Comparison of ENCODE assay signal across 8 mouse cellular contexts in the genomic region with DNA sequence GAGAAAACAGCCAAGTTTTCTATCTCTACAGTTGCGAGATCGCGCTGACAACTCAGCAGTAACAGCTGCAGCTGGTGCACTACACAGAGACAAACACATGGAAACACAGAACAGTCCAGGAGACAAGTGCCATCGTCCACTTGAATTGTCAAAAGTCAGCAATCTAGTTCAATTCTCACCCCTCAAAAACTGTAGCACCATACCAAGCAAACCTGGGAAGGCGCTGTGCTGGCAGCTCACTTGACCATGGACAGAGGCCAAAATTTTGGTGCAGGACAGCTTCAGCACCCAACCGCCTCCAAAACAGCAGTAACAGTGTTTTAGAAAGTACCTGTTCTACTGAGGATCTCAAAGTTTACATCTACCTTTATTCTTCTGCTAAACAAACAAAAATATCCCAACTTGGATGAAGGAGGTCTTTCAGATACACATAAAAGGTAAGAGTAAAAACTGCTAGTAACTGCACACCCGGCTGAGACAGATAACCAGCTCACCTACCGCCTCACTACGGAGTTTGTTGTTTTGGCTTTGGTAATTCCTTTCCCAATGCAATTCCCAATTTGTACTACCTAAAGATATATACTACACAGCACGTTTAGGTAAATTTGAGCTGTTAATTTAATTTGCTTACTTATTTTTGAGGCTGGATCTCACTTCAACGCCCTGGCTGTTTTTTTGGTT. TPM values are rescaled to one million over a fixed set of nuclear protein-coding genes. Genes with fewer than 3 reads are reported as not detected.
DNase-seq lines count a peak whose midpoint lies in the region; ATAC-seq and TF ChIP-seq lines count a peak whose summit lies in the region.

No protein-coding gene starts in this region.

- H3K27ac ChIP-seq in limb, embryonic 14.5 days (replicated peaks; ENCODE audit: low read depth, low read length) = no peak overlapping the region
- H3K27ac ChIP-seq in midbrain, embryonic 14.5 days (replicated peaks; ENCODE audit: low read depth, low read length) = no peak overlapping the region

- no peaks in the 10 kb centered on the region for H3K9me3 ChIP-seq in limb, embryonic 14.5 days (ENCODE audit: control insufficient read depth, low read length)
- H3K9me3 ChIP-seq in midbrain, embryonic 14.5 days (ENCODE audit: control insufficient read depth, low read length) = no peaks in the 10 kb centered on the region

- H3K27me3 ChIP-seq in limb, embryonic 14.5 days (ENCODE audit: control insufficient read depth, insufficient read depth, low read length) = no peaks in the 10 kb centered on the region
- no peaks in the 10 kb centered on the region for H3K27me3 ChIP-seq in midbrain, embryonic 14.5 days (ENCODE audit: control insufficient read depth, insufficient read depth, low read length)

- H3K4me1 ChIP-seq in limb, embryonic 14.5 days (ENCODE audit: control insufficient read depth, insufficient read depth, low read length) = peaks cover 15% of the 10 kb centered on the region
- H3K4me1 ChIP-seq in midbrain, embryonic 14.5 days (ENCODE audit: control insufficient read depth, insufficient read depth, low read length) = peaks cover 18% of the 10 kb centered on the region

- no peak for TF ChIP-seq POLR2A in limb, embryonic 14.5 days (IDR thresholded peaks at IDR 0.05; ENCODE audit: borderline replicate concordance, extremely low read depth, insufficient read depth, insufficient read length)

- peak overlapping the region; percentile 13; the same call in 1 of the 2 replicates for H3K4me2 ChIP-seq in limb, embryonic 14.5 days (replicated peaks; ENCODE audit: low read depth, low read length, severe bottlenecking)
- H3K4me2 ChIP-seq in midbrain, embryonic 14.5 days (ENCODE audit: low read length) = peak overlapping the region; percentile 57

- H3K36me3 ChIP-seq in limb, embryonic 14.5 days (ENCODE audit: control insufficient read depth, insufficient read depth, low read length) = peaks cover 8% of the 10 kb centered on the region; the same call in 1 of the 2 replicates
- peaks cover 10% of the 10 kb centered on the region for H3K36me3 ChIP-seq in midbrain, embryonic 14.5 days (ENCODE audit: control insufficient read depth, insufficient read depth, low read length)

- no peak overlapping the region for H3K9ac ChIP-seq in limb, embryonic 14.5 days (ENCODE audit: low read depth, low read length, severe bottlenecking)
- H3K9ac ChIP-seq in midbrain, embryonic 14.5 days (replicated peaks; ENCODE audit: low read length) = 0 out of 2 replicates have a peak overlapping the region, but pooled peaks have one; percentile 14

- intact Hi-C loops in heart, postnatal 25 days (cut with DNase I) = loop anchor here (2.0 kb wide), 1 partner anchor 63 kb away; no protein-coding TSS in a partner anchor

- no peak overlapping the region for H3K4me3 ChIP-seq in limb, embryonic 14.5 days (replicated peaks; ENCODE audit: low read length)
- H3K4me3 ChIP-seq in midbrain, embryonic 14.5 days (replicated peaks; ENCODE audit: low read depth, low read length) = no peak overlapping the region

- peak; percentile 52 for ATAC-seq in erythroid progenitor cell, adult 5-6 weeks (replicated peaks; ENCODE audit: low FRiP score, poor library complexity, severe bottlenecking)
- no peak for ATAC-seq in limb, embryonic 14.5 days (ENCODE audit: low FRiP score, low read depth)
- ATAC-seq in midbrain, embryonic 14.5 days (ENCODE audit: low FRiP score, low TSS enrichment) = no peak

- DNase-seq in urinary bladder, postnatal 14 days (ENCODE audit: low spot score) = peak; percentile 40
- DNase-seq in urinary bladder, adult 18-20 months (ENCODE audit: low spot score in 2 of 2) = no peak
- DNase-seq in heart, postnatal 25 days (ENCODE audit: low spot score) = peak; percentile 27
- no peak for DNase-seq in limb, embryonic 14.5 days (ENCODE audit: low spot score)
- DNase-seq in midbrain, embryonic 14.5 days = no peak
- no peak for DNase-seq in yolk sac, embryonic 10.5 days (ENCODE audit: low spot score)
- DNase-seq in layer of hippocampus, postnatal 14 days (ENCODE audit: low spot score in 2 of 2) = no peak

- WGBS in limb, embryonic 14.5 days = 77% methylated on average over 11 of the region's 11 CpGs
- 89% methylated on average over 11 of the region's 11 CpGs for WGBS in midbrain, embryonic 14.5 days

RNA-seq across cellular contexts. Expression of a gene that starts 11.6 kb away (rescaled TPM):
- total RNA-seq in erythroid progenitor cell, adult 5-6 weeks (2015; ENCODE audit: low replicate concordance) = 249 and 306 TPM in 2 replicates
- total RNA-seq in erythroid progenitor cell, adult 5-6 weeks (2017; ENCODE audit: low replicate concordance) = 276 and 286 TPM in 2 replicates
- 100 to 1,000 TPM; 183 to 239 TPM for total RNA-seq in heart, postnatal 25 days (2021)
- 32.5 and 34.6 TPM in 2 replicates for polyA plus RNA-seq in limb, embryonic 14.5 days (2012; rRNA removed)
- 41.7 and 43.4 TPM in 2 replicates for polyA plus RNA-seq in limb, embryonic 14.5 days (2014; fragmentation: Nextera tagmentation; extraction: Ambion mirVana)
- polyA plus RNA-seq in midbrain, embryonic 14.5 days (2014; fragmentation: Nextera tagmentation; extraction: Ambion mirVana) = 87.5 and 104 TPM in 2 replicates
- 100 to 1,000 TPM; 101 to 116 TPM for total RNA-seq in layer of hippocampus, postnatal 14 days (2021)

Comparison
In these comparisons a context has a peak if more than half of its experiments do, and no peak if none do; other contexts are left out.
1. DNase-seq: peak in urinary bladder, postnatal 14 days (single experiment) and heart, postnatal 25 days (single experiment); none in urinary bladder, adult 18-20 months (0 of 2), limb, embryonic 14.5 days (single experiment), midbrain, embryonic 14.5 days (single experiment), yolk sac, embryonic 10.5 days (single experiment) and layer of hippocampus, postnatal 14 days (0 of 2).